Mouse (Mus musculus) mesoderm, embryonic 11.5 days (tissue): ENCODE measurements at regions not wholly inside any gene's neighbourhood (a gene's known extent, or its start where the extent isn't known, plus 50 kb on each side); places are given as distances from the start of the nearest gene placed in this dataset.

ENCODE experiments used
- DNase-seq: peaks from one replicate; pipeline ENCODE4 v3.0.0-alpha.2; 2012; ENCODE audit warnings: low read depth, low spot score

GRCm38 (mm10) chr12:29118336-29118735 lies 366.7 kb downstream of the Eipr1 start:
- DNase-seq = no peak

GRCm38 (mm10) chr12:29121159-29121558 lies 369.6 kb downstream of the Eipr1 start:
- DNase-seq = no peak

- no peak for DNase-seq
Observed at GRCm38 (mm10) chr12:29122931-29123330, 371.3 kb downstream of the Eipr1 start.

GRCm38 (mm10) chr12:29124079-29124668 lies 372.6 kb downstream of the Eipr1 start:
- DNase-seq = no peak

- peak; percentile 53 for DNase-seq
Observed at GRCm38 (mm10) chr12:29128844-29129243, 377.2 kb downstream of the Eipr1 start.

- DNase-seq = no peak
Observed at GRCm38 (mm10) chr12:29129331-29129730, 377.7 kb downstream of the Eipr1 start.

- DNase-seq = no peak
Observed at GRCm38 (mm10) chr12:29134326-29134725, 382.7 kb downstream of the Eipr1 start.

- no peak for DNase-seq
Observed at GRCm38 (mm10) chr12:29136850-29137268, 385.3 kb downstream of the Eipr1 start.

GRCm38 (mm10) chr12:29137455-29137854 lies 385.9 kb downstream of the Eipr1 start:
- no peak for DNase-seq

GRCm38 (mm10) chr12:29140576-29140975 lies 387.6 kb upstream of the Myt1l start:
- no peak for DNase-seq

- peak; percentile 15 for DNase-seq
Observed at GRCm38 (mm10) chr12:29141132-29141531, 387.1 kb upstream of the Myt1l start.

GRCm38 (mm10) chr12:29141855-29142254 lies 386.3 kb upstream of the Myt1l start:
- no peak for DNase-seq

GRCm38 (mm10) chr12:29143297-29143696 lies 384.9 kb upstream of the Myt1l start:
- no peak for DNase-seq

GRCm38 (mm10) chr12:29160920-29161319 lies 367.3 kb upstream of the Myt1l start:
- DNase-seq = no peak

GRCm38 (mm10) chr12:29161546-29161945 lies 366.6 kb upstream of the Myt1l start:
- DNase-seq = no peak

- no peak for DNase-seq
Observed at GRCm38 (mm10) chr12:29164701-29165100, 363.5 kb upstream of the Myt1l start.

GRCm38 (mm10) chr12:29166316-29166715 lies 361.9 kb upstream of the Myt1l start:
- DNase-seq = no peak

- DNase-seq = no peak
Observed at GRCm38 (mm10) chr12:29167922-29168321, 360.3 kb upstream of the Myt1l start.

- DNase-seq = no peak
Observed at GRCm38 (mm10) chr12:29175698-29176440, 352.3 kb upstream of the Myt1l start.

GRCm38 (mm10) chr12:29177145-29177544 lies 351.0 kb upstream of the Myt1l start:
- DNase-seq = no peak

GRCm38 (mm10) chr12:29178168-29178895 lies 349.9 kb upstream of the Myt1l start:
- DNase-seq = no peak

GRCm38 (mm10) chr12:29179405-29179804 lies 348.8 kb upstream of the Myt1l start:
- DNase-seq = no peak

GRCm38 (mm10) chr12:29180576-29180975 lies 347.6 kb upstream of the Myt1l start:
- no peak for DNase-seq
